Mouse (Mus musculus) spleen, adult 2 months (tissue): ENCODE data around the gene Ssx2ip.

Experiments
- CTCF ChIP-seq: fragments of 200-500 bp; IDR thresholded peaks from 2 replicates; pipeline ENCODE4 v1.5.1; 2011; ENCODE audit warnings: mild to moderate bottlenecking, inconsistent platforms; ENCODE audit not compliant: insufficient read depth, insufficient read length, insufficient replicate concordance; ENCODE audit errors: extremely low read depth
- POLR2A ChIP-seq: fragments of 200-500 bp; IDR thresholded peaks from 2 replicates; pipeline ENCODE4 v1.6.1; 2011; ENCODE audit warnings: low read depth, low read length, inconsistent platforms

GRCm38 (mm10) chr3:146472657-146473056 lies 68.2 kb downstream of the Ssx2ip start:
- no peak for TF ChIP-seq CTCF
- no peak for TF ChIP-seq POLR2A
